Mouse (Mus musculus): Measurements from ENCODE around the gene Gm21915. TPM values are rescaled to one million over a fixed set of nuclear protein-coding genes. Genes with fewer than 3 reads are reported as not detected.
A peak's percentile ranks its signal among the peaks of the same experiment; 100 is the strongest.

Gene Gm21915
- polyA plus RNA-seq, 1 experiment: not detected

GRCm38 (mm10) chr9:40696086-40696485 is 25.7 kb downstream of the Gm21915 start:
- TF ChIP-seq CTCF (IDR thresholded peaks at IDR 0.05; ENCODE audit: borderline replicate concordance, extremely low read depth, insufficient read depth, insufficient read length) (no peak), POLR2A (IDR thresholded peaks at IDR 0.05; ENCODE audit: borderline replicate concordance, extremely low read depth, insufficient read depth, insufficient read length, poor library complexity, severe bottlenecking) (no peak)
- no peak for DNase-seq (ENCODE audit: low read depth)

DNA sequence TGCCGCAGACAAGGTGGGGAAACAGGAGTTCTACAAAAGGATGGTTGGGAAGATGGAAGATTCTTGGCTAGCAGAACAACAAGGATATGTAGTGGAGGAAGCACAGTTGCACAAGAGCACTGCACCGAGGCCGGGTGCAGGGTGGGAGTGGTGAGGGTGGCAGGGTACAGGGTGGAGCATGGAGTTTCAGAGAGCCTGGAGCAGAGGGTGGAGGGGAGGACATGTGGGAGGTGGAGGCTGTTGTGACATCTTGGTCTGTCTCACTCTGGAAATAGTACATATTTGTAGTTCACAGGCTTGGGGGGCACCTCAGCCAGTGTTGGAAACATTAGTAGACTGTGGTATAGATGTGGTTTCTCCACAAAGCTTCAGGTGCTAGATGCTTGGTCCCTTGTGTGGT is 28.8 kb downstream of the Gm21915 start:
- no peak for DNase-seq (ENCODE audit: low read depth)
- TF ChIP-seq CTCF (IDR thresholded peaks at IDR 0.05; ENCODE audit: borderline replicate concordance, extremely low read depth, insufficient read depth, insufficient read length): no peak

- no peak for DNase-seq (ENCODE audit: low read depth)
- TF ChIP-seq CTCF (IDR thresholded peaks at IDR 0.05; ENCODE audit: borderline replicate concordance, extremely low read depth, insufficient read depth, insufficient read length) (no peak), POLR2A (IDR thresholded peaks at IDR 0.05; ENCODE audit: borderline replicate concordance, extremely low read depth, insufficient read depth, insufficient read length, poor library complexity, severe bottlenecking) (no peak)
Measured at GRCm38 (mm10) chr9:40700253-40700652, 29.8 kb downstream of the Gm21915 start.

GRCm38 (mm10) chr9:40704364-40705276 is 34.2 kb downstream of the Gm21915 start:
- DNase-seq (ENCODE audit: low read depth): peak; percentile 37
- no peak for TF ChIP-seq POLR2A (IDR thresholded peaks at IDR 0.05; ENCODE audit: borderline replicate concordance, extremely low read depth, insufficient read depth, insufficient read length, poor library complexity, severe bottlenecking)
- TF ChIP-seq CTCF (IDR thresholded peaks at IDR 0.05; ENCODE audit: borderline replicate concordance, extremely low read depth, insufficient read depth, insufficient read length): no peak

- TF ChIP-seq CTCF (IDR thresholded peaks at IDR 0.05; ENCODE audit: borderline replicate concordance, extremely low read depth, insufficient read depth, insufficient read length): no peak
- no peak for TF ChIP-seq POLR2A (IDR thresholded peaks at IDR 0.05; ENCODE audit: borderline replicate concordance, extremely low read depth, insufficient read depth, insufficient read length, poor library complexity, severe bottlenecking)
- DNase-seq (ENCODE audit: low read depth): peak; percentile 85
Measured at GRCm38 (mm10) chr9:40708448-40709140, 38.2 kb downstream of the Gm21915 start.

DNA sequence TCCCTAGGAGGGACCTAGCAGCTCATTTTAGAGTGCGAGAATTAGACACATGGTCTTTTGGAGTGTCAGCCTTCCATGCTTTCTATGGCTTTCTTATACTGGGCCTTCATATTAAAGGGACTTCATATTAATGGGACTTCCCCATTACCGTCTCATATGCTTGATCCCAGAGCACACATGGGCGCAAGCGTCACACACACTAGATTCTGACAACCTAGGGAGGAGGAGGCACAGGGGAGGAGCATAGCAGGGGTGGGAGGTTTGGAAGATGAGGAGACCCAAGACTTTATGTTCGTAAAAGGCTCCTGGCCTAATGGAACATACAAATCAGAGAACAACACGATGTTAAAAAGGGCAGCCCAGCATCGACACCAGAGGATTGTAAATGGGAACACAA is 38.7 kb downstream of the Gm21915 start:
- DNase-seq (ENCODE audit: low read depth): no peak
- TF ChIP-seq POLR2A (IDR thresholded peaks at IDR 0.05; ENCODE audit: borderline replicate concordance, extremely low read depth, insufficient read depth, insufficient read length, poor library complexity, severe bottlenecking) (no peak), CTCF (IDR thresholded peaks at IDR 0.05; ENCODE audit: borderline replicate concordance, extremely low read depth, insufficient read depth, insufficient read length) (no peak)

GRCm38 (mm10) chr9:40709587-40709986 is 39.2 kb downstream of the Gm21915 start:
- DNase-seq (ENCODE audit: low read depth): no peak
- no peak for TF ChIP-seq CTCF (IDR thresholded peaks at IDR 0.05; ENCODE audit: borderline replicate concordance, extremely low read depth, insufficient read depth, insufficient read length)
- no peak for TF ChIP-seq POLR2A (IDR thresholded peaks at IDR 0.05; ENCODE audit: borderline replicate concordance, extremely low read depth, insufficient read depth, insufficient read length, poor library complexity, severe bottlenecking)

GRCm38 (mm10) chr9:40709991-40710390 is 39.6 kb downstream of the Gm21915 start:
- DNase-seq (ENCODE audit: low read depth): peak; percentile 30
- TF ChIP-seq CTCF (IDR thresholded peaks at IDR 0.05; ENCODE audit: borderline replicate concordance, extremely low read depth, insufficient read depth, insufficient read length) (no peak), POLR2A (IDR thresholded peaks at IDR 0.05; ENCODE audit: borderline replicate concordance, extremely low read depth, insufficient read depth, insufficient read length, poor library complexity, severe bottlenecking) (no peak)

DNA sequence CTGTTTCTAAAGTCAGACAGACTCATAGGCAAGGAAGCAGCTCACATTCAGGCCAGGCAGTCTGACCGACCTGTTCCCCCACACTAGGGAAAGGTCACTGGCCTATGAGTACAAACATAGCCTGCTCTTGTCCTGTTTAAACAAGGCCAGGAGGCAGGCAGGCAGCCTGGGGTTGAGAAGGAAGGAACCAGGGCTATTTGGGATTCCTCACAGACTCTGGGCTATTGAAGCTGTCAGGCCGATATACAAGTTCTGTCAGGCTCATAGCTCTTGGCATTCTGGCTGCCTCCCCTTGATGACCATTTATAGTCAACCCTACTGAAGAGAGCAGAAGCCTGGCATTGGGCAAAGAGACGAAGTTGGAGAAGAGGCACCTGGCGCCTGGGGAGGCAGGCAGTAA is 41.2 kb downstream of the Gm21915 start:
- no peak for DNase-seq (ENCODE audit: low read depth)

GRCm38 (mm10) chr9:40717182-40717874 is 46.9 kb downstream of the Gm21915 start:
- TF ChIP-seq CTCF (IDR thresholded peaks at IDR 0.05; ENCODE audit: borderline replicate concordance, extremely low read depth, insufficient read depth, insufficient read length): no peak
- no peak for TF ChIP-seq POLR2A (IDR thresholded peaks at IDR 0.05; ENCODE audit: borderline replicate concordance, extremely low read depth, insufficient read depth, insufficient read length, poor library complexity, severe bottlenecking)
- DNase-seq (ENCODE audit: low read depth): no peak

More for the DNA sequence above, 41.2 kb downstream of the Gm21915 start:
- TF ChIP-seq POLR2A (IDR thresholded peaks at IDR 0.05; ENCODE audit: borderline replicate concordance, extremely low read depth, insufficient read depth, insufficient read length, poor library complexity, severe bottlenecking): no peak

GRCm38 (mm10) chr9:40717875-40718185 is 47.4 kb downstream of the Gm21915 start:
- DNase-seq (ENCODE audit: low read depth): no peak
- TF ChIP-seq CTCF (IDR thresholded peaks at IDR 0.05; ENCODE audit: borderline replicate concordance, extremely low read depth, insufficient read depth, insufficient read length): no peak
- TF ChIP-seq POLR2A (IDR thresholded peaks at IDR 0.05; ENCODE audit: borderline replicate concordance, extremely low read depth, insufficient read depth, insufficient read length, poor library complexity, severe bottlenecking): no peak

Other genes starting within 250 kb of the Gm21915 start
- 41.2 and 42.0 TPM in 2 replicates for gene Gramd1b, start 139.2 kb upstream of the Gm21915 start, polyA plus RNA-seq (2012; rRNA removed)
- 31.6 and 48.4 TPM in 2 replicates for gene Clmp, start 15.3 kb downstream of the Gm21915 start, polyA plus RNA-seq (2012; rRNA removed)
- gene Hspa8, start 130.4 kb downstream of the Gm21915 start, polyA plus RNA-seq (2012; rRNA removed): 2,783 and 3,166 TPM in 2 replicates
- gene Bsx, start 203.5 kb downstream of the Gm21915 start, polyA plus RNA-seq (2012; rRNA removed): 1.5 and 2.5 TPM in 2 replicates

Measured in brain, embryonic 14.5 days (tissue).